Mouse (Mus musculus): ENCODE results near the gene Cntf. TPM values are rescaled to one million over a fixed set of nuclear protein-coding genes. Genes with fewer than 3 reads are reported as not detected.

The Cntf gene
- polyA plus RNA-seq, 1 experiment from 2014 or later, result 0.81 TPM

Other genes with a start within 250 kb of the Cntf start
- gene Fam111a, start 219.9 kb downstream of the Cntf start, polyA plus RNA-seq (2014; fragmentation: Nextera tagmentation; extraction: Ambion mirVana), result 28.3 and 28.9 TPM in 2 replicates
- 0.07 and 0.18 TPM in 2 replicates for gene Gm4952, start 165.7 kb downstream of the Cntf start, polyA plus RNA-seq (2014; fragmentation: Nextera tagmentation; extraction: Ambion mirVana)
- not detected in 2 replicates for gene Glyat, start 132.3 kb downstream of the Cntf start, polyA plus RNA-seq (2014; fragmentation: Nextera tagmentation; extraction: Ambion mirVana)
- not detected in 2 replicates for gene Olfr1442, start 95.2 kb downstream of the Cntf start, polyA plus RNA-seq (2014; fragmentation: Nextera tagmentation; extraction: Ambion mirVana)
- gene Olfr1443, start 87.5 kb downstream of the Cntf start, polyA plus RNA-seq (2014; fragmentation: Nextera tagmentation; extraction: Ambion mirVana), result not detected in 2 replicates
- not detected in 2 replicates for gene Keg1, start 69.8 kb downstream of the Cntf start, polyA plus RNA-seq (2014; fragmentation: Nextera tagmentation; extraction: Ambion mirVana)
- 8.9 and 10.1 TPM in 2 replicates for gene Zfp91, start 30.5 kb upstream of the Cntf start, polyA plus RNA-seq (2014; fragmentation: Nextera tagmentation; extraction: Ambion mirVana)
- gene Lpxn, start 30.6 kb upstream of the Cntf start, polyA plus RNA-seq (2014; fragmentation: Nextera tagmentation; extraction: Ambion mirVana), result 4.2 and 4.6 TPM in 2 replicates
- not detected in 2 replicates for gene Gm5244, start 81.0 kb upstream of the Cntf start, polyA plus RNA-seq (2014; fragmentation: Nextera tagmentation; extraction: Ambion mirVana)
- gene Olfr1444, start 91.7 kb upstream of the Cntf start, polyA plus RNA-seq (2014; fragmentation: Nextera tagmentation; extraction: Ambion mirVana), result not detected in 2 replicates
- gene Olfr1445, start 118.2 kb upstream of the Cntf start, polyA plus RNA-seq (2014; fragmentation: Nextera tagmentation; extraction: Ambion mirVana), result not detected in 2 replicates
- not detected in 2 replicates for gene Olfr1446, start 127.9 kb upstream of the Cntf start, polyA plus RNA-seq (2014; fragmentation: Nextera tagmentation; extraction: Ambion mirVana)
- not detected in 2 replicates for gene Olfr1447, start 138.1 kb upstream of the Cntf start, polyA plus RNA-seq (2014; fragmentation: Nextera tagmentation; extraction: Ambion mirVana)
- gene Olfr1448, start 158.8 kb upstream of the Cntf start, polyA plus RNA-seq (2014; fragmentation: Nextera tagmentation; extraction: Ambion mirVana), result not detected in 2 replicates
- not detected in 2 replicates for gene Olfr1449, start 165.2 kb upstream of the Cntf start, polyA plus RNA-seq (2014; fragmentation: Nextera tagmentation; extraction: Ambion mirVana)
- gene Olfr1450, start 184.6 kb upstream of the Cntf start, polyA plus RNA-seq (2014; fragmentation: Nextera tagmentation; extraction: Ambion mirVana), result not detected in 2 replicates
- not detected in 2 replicates for gene Olfr1451, start 229.4 kb upstream of the Cntf start, polyA plus RNA-seq (2014; fragmentation: Nextera tagmentation; extraction: Ambion mirVana)

Measured in embryonic facial prominence, embryonic 14.5 days (tissue).